Mouse (Mus musculus) megakaryocyte, embryonic 14.5 days (primary cell): Measurements from ENCODE around the gene Ccdc134.

Experiments used
- FLI1 ChIP-seq: IDR thresholded peaks from 2 replicates; pipeline ENCODE4 v1.6.1; 2012; ENCODE audit warnings: low read length, inconsistent platforms, mixed read lengths
- GATA1 ChIP-seq: IDR thresholded peaks from 3 replicates; pipeline ENCODE4 v1.6.1; 2012; ENCODE audit warnings: mixed read lengths, low read length, inconsistent platforms, borderline replicate concordance

DNA sequence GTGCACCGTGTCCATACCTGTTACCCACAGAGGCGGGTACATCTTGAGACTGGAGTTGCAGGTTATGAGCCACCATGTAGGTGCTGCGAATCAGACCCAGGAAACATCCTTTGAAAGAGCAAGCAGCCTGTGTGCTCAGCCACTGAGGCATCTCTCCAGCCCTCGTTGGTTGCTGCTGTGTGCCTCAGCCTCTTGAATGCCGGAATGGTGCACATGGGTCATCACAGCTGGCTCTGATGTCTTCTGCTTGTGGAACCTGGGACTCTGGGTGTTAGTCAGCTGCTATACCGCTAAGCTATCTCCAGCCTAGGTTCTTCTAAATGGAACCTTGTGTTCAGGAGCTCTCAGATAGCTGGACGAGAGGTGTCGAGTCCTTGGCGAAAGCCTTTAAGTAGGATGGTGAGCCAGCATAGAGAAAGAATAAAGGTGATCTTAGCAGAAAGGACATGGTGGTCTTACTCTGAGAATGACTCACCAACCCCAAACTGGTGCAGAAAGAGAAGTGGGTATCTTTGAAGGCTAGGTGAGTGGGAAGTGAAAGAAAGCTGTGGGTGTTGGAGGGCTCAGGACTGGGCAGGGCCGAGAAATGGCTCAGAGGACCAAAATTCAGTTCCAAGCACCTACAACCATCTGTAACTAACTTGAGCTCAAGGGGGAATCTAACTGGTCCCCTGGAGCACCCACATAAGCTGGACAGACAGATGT lies 35.8 kb downstream of the Ccdc134 start:
- TF ChIP-seq GATA1 = no peak
- no peak for TF ChIP-seq FLI1
